Mouse (Mus musculus) brain, embryonic 18.5 days (tissue): ENCODE measurements around the gene Duxbl3.
"Not testable (repeated sequence)": the region's sequence is repeated elsewhere in the genome, so short reads cannot be mapped to it uniquely, and the experiment has no call there.

Source experiments
- DNase-seq: peaks from one replicate; pipeline ENCODE4 v3.0.0-alpha.2; 2012; ENCODE audit warnings: low read depth, low spot score

Gene Duxbl3

DNA sequence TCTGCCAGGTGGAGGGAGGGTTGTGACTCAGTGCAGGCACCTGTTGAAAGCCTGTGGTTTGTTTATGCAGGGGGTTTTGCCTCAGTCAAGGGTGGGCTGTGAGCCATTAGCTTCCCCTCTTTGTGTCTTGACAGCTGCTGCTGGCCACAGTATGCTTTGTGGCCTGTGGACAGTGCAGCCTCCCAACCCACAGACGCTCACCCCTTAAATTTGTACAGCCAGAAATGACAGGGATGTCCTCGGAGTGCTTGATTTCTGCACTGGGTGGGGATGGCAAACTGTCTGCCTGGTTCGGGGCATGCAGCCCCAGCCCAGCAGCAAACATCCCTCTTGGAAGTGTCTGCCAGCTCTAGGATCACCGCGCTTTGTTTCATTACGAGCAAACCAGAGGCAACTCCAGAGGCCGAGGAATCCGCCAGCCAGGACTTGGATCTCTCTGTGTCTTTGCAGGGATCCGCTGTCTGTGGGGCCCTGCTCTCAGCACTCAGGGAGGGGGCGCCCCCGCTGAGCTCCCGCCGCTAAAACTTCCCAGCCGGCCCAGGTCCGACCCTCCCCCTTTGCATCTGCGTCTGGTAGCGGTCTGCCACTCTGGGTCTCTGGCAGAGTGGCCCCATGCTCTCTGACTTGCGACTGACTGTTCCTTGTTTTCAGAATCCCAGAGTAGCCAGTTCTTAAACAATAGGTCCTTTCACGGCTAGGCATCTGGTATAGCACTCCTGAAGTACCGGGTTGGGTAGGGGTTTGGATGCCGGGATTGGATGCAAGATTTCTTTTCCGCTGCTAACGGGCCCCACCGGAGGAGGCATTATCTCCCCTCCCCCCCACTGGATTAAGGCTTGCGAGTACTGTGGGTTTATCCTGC lies at the start of gene Duxbl3:
Gene Duxbl3 (plus strand): TSS at position 207 of the 862 bp plus-strand sequence.
- not testable (repeated sequence) for DNase-seq

- DNase-seq = not testable (repeated sequence)
Observed at GRCm38 (mm10) chr14:26216233-26217000, 41.3 kb upstream of the Duxbl3 start.

DNA sequence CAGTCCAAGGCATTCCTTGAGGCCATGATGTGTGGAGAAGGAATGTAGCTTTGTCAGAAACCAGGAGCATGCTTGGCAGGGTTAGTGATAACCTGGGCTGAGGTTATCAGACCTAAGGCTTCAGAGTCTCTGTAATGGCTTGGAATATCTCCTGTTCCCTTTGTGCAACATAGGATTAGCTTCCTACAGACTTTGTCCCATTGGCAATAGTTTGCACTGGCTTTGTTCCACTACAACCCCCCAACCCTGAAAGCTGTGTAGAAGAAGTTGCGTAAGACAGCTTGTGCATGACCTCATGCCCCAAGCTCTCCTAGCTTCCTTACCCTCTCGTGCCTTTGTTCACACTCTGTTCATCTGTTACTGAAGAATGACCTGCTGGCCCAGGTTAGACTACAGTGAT lies 20.6 kb upstream of the Duxbl3 start:
- DNase-seq = not testable (repeated sequence)

GRCm38 (mm10) chr14:26258729-26259128 lies 967 bp downstream of the Duxbl3 start:
- not testable (repeated sequence) for DNase-seq

DNA sequence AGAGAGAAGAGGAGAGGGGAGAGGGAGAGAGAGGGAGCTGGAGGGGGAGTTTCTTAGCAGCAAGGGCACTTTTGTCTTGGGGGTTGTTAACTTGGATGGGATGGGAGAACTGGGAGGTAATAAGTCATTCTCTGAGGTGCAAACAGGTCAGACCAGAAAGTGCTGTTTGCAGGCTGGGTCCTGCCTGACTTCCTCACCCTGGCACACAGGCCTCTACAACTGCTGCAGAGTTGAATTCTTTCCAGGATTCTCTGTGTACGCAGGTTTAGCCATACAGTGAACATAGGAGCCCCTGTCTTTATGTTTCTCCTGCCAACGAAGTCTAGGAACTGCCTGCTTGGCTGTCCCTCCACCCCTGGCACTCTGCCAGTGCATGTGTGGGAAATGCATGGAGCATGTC lies 29.0 kb downstream of the Duxbl3 start:
- not testable (repeated sequence) for DNase-seq

- no peak for DNase-seq
Observed at GRCm38 (mm10) chr14:26293859-26294258, 36.1 kb downstream of the Duxbl3 start.

DNA sequence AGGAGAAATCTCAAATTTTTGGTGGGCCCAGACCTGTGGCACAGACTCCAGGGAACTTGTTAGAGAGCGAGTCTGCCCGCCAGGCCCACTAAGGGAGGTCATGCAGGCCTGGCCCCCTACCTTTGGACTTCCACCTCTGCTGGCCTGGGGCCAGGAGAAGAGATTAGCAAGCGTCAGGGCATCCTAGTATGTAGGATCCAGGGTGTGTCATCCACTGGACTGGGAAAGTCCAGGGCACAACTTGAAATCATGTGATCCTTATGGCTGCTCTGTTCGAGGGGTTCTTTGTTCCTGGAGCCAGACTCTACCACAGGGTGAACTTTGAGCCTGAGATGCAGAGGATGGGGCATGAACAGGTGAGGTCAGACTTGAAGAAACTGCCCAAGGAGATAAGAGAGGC lies 39.3 kb downstream of the Duxbl3 start:
- DNase-seq = no peak

- no peak for DNase-seq
Observed at GRCm38 (mm10) chr14:26297484-26297883, 39.7 kb downstream of the Duxbl3 start.

GRCm38 (mm10) chr14:26303111-26303510 lies 45.3 kb downstream of the Duxbl3 start:
- DNase-seq = peak; percentile 51

- DNase-seq = no peak
Observed at GRCm38 (mm10) chr14:26306032-26306431, 48.3 kb downstream of the Duxbl3 start.

- no peak for DNase-seq
Observed at GRCm38 (mm10) chr14:26308813-26309212, 51.1 kb downstream of the Duxbl3 start.

DNA sequence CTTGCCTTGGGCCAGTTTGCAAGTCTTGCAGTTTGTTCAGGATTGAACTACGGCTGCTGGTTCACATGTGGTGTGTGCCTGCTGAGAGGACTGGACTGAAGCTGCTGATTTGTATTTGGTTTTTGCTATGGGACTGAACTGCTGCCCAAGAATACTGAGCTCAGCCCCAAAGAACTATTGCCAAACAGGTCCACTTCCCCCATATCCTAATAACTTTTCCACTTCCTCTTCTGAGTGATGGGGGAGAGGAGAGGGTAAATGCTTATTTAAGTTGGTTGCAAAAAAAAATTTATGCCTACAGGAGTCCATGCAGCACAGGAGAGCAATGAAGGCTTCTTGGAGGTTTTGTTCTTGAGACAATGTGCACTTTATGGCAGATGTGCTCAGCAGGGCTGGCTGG lies 51.7 kb downstream of the Duxbl3 start:
- DNase-seq = no peak

GRCm38 (mm10) chr14:26316246-26316730 lies 58.5 kb downstream of the Duxbl3 start:
- no peak for DNase-seq
